Mouse (Mus musculus) liver, embryonic 11.5 days (tissue): Measurements from ENCODE around the gene Hsd17b2. TPM values are rescaled to one million over a fixed set of nuclear protein-coding genes. Genes with fewer than 3 reads are reported as not detected.
A peak's percentile ranks its signal among the peaks of the same experiment; 100 is the strongest.

Experiments
- ATAC-seq: fragments of 200-750 bp; cut with Nextera tagmentation; replicated peaks from 2 replicates; pipeline ENCODE4 v1.8.0; 2017; ENCODE audit warnings: moderate number of reproducible peaks, mild to moderate bottlenecking, moderate TSS enrichment, moderate library complexity; ENCODE audit not compliant: low FRiP score
- DNase-seq: peaks from one replicate; pipeline ENCODE4 v3.0.0-alpha.2; 2017; ENCODE audit warnings: low spot score
- H3K27ac ChIP-seq: fragments of 300-500 bp; sonication (generic); 2 replicates; pipeline ENCODE4 v1.5.1; 2014; ENCODE audit warnings: mild to moderate bottlenecking, low read depth, low read length, control low read depth
- H3K27me3 ChIP-seq: fragments of 300-500 bp; sonication (generic); replicated peaks from 2 replicates; pipeline ENCODE4 v1.6.1; 2014; ENCODE audit warnings: low read length, mixed read lengths; ENCODE audit not compliant: control insufficient read depth, insufficient read depth
- H3K36me3 ChIP-seq: fragments of 300-500 bp; sonication (generic); 2 replicates; pipeline ENCODE4 v1.6.1; 2014; ENCODE audit warnings: mild to moderate bottlenecking, low read length, moderate library complexity, mixed read lengths; ENCODE audit not compliant: control insufficient read depth, insufficient read depth
- H3K4me1 ChIP-seq: fragments of 300-500 bp; sonication (generic); replicated peaks from 2 replicates; pipeline ENCODE4 v1.6.1; 2014; ENCODE audit warnings: low read length, mixed read lengths; ENCODE audit not compliant: control insufficient read depth, insufficient read depth
- H3K4me2 ChIP-seq: fragments of 300-500 bp; sonication (generic); 2 replicates; pipeline ENCODE4 v1.6.1; 2014; ENCODE audit warnings: mild to moderate bottlenecking, control low read depth, moderate library complexity
- H3K4me3 ChIP-seq: fragments of 300-500 bp; sonication (generic); 2 replicates; pipeline ENCODE4 v1.5.1; 2014; ENCODE audit warnings: low read depth, low read length, control low read depth
- H3K9ac ChIP-seq: fragments of 300-500 bp; sonication (generic); 2 replicates; pipeline ENCODE4 v1.6.1; 2014; ENCODE audit warnings: low read depth, low read length, control low read depth
- H3K9me3 ChIP-seq: fragments of 300-500 bp; sonication (generic); 2 replicates; pipeline ENCODE4 v1.6.1; 2016; ENCODE audit warnings: low read length, inconsistent platforms, mixed read lengths; ENCODE audit not compliant: control insufficient read depth
- WGBS: fragments of 180-500 bp; shearing (Covaris S2); extraction: QIAGEN DNeasy Blood & Tissue Kit; methylation state at CpG from one replicate; pipeline ENCODE4 v1.1.7; 2014; 5-methylcytosine and 5-hydroxymethylcytosine counted together
- polyA plus RNA-seq: library from polyadenylated mRNA; unstranded; fragments of >200 nt; fragmentation: Nextera tagmentation; extraction: Ambion mirVana; gene quantifications from 2 replicates; pipeline ENCODE4 v1.2.1, GENCODE M21; 2014

Gene Hsd17b2
- polyA plus RNA-seq, 1 experiment from 2014 or later, result 15.6 TPM

DNA sequence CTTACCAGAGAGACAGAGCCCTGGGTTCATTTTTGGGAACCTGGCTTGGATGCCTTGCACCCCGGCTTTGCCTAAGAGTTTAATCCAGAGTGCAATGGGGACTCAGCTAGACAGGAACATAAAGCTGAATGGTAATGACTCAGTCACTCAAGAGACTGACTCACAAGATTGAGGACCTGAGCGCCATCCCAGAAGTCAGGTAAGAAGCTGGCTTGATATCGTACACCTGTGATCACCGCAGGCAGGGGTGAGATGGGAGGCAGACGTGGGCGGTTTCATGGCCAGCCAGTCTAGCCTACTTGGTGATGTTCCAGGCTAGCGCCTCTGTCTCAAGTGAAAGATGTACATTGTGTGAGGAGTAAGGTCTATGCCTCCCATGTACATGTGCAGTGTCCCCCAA lies 81.3 kb downstream of the Hsd17b2 start:
- no peak for DNase-seq
- H3K4me3 ChIP-seq, result no peak overlapping the region
- H3K27me3 ChIP-seq, result no peaks in the 10 kb centered on the region
- no peak overlapping the region for H3K27ac ChIP-seq
- ATAC-seq, result no peak
- WGBS, result 91% methylated on average over 7 of the region's 7 CpGs
- no peaks in the 10 kb centered on the region for H3K9me3 ChIP-seq
- H3K4me1 ChIP-seq, result no peaks in the 10 kb centered on the region
- H3K4me2 ChIP-seq, result no peak overlapping the region
- H3K36me3 ChIP-seq, result no peaks in the 10 kb centered on the region
- no peak overlapping the region for H3K9ac ChIP-seq

DNA sequence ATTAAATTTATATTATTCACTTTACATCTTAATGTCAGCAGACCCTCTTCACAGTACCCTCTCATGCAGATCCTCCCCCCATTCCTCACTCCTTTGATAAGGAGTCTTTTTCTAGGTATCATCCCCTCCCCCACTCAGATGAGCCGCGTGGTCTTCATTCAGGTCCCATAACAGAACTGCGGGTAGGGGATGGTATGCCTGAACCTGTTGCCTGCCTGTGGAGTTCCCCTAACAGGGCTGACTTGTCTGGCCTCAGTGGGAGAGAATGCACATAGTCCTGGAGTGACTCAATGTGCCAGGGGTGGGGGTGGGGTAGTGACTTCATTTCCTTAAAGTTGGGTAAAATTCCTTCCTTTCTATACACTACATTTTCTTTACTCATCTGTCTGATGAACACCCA lies 84.7 kb downstream of the Hsd17b2 start:
- Histone ChIP-seq H3K4me2 (no peak overlapping the region), H3K9ac (no peak overlapping the region), H3K4me3 (no peak overlapping the region), H3K36me3 (peaks cover 15% of the 10 kb centered on the region), H3K27me3 (no peaks in the 10 kb centered on the region), H3K27ac (no peak overlapping the region), H3K9me3 (no peaks in the 10 kb centered on the region), H3K4me1 (no peaks in the 10 kb centered on the region)
- ATAC-seq, result no peak
- no peak for DNase-seq
- WGBS, result 85% methylated on average over 3 of the region's 3 CpGs

DNA sequence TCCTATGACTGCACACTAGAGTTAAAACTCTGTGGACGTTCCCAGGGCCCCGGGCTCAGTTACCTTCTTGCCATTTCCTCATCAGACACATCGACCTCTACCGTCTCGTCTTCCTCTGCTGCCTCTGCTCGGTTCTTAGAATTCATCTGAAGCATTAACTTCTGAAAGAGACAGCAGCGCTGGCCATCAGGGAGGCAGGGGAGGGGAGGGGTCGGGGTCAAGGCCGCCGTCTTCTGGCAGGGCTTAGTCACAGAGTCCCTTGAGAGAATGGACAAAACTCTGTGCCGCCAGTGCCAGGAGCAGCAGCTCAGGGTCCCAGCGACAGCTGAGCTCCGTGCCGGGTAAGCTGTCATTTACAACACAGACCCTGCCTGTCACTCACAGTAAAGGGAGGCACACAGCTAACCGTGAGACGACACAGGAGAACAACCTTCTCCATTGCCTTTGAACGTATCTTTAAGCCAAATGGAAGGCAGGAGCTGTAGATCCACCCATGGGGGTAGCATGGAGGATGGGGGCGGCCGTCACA lies 91.0 kb downstream of the Hsd17b2 start:
- Histone ChIP-seq H3K9me3 (no peaks in the 10 kb centered on the region), H3K27ac (no peak overlapping the region), H3K36me3 (peaks cover 47% of the 10 kb centered on the region), H3K4me1 (no peaks in the 10 kb centered on the region), H3K4me2 (no peak overlapping the region), H3K9ac (no peak overlapping the region), H3K27me3 (no peaks in the 10 kb centered on the region), H3K4me3 (no peak overlapping the region)
- DNase-seq, result no peak
- WGBS, result 87% methylated on average over 19 of the region's 19 CpGs
- ATAC-seq, result no peak

DNA sequence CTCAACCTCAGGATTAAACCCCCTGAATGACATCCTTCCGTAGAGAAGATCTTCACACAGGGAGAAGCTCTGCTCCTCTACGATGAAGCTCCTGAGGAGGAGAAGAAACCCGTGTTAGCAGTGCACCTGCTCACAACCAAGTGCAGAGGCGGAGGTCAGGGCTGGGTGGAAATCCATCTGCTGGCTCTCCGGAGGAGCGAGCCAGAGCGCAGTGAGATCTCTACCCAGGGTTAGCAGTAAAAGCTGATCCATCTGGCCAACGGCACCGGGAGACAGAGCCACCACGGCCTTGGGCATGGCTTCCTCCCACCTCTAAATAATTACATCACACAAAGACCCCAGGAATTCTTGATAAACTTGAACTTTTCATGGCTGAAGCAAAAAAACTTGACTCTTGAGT lies 92.9 kb downstream of the Hsd17b2 start:
- ATAC-seq, result no peak
- no peak overlapping the region for H3K9ac ChIP-seq
- no peak for DNase-seq
- peaks cover 50% of the 10 kb centered on the region for H3K36me3 ChIP-seq
- no peak overlapping the region for H3K4me3 ChIP-seq
- H3K27ac ChIP-seq, result no peak overlapping the region
- peaks cover under 1% of the 10 kb centered on the region; the same call in 1 of the 2 replicates for H3K4me1 ChIP-seq
- 93% methylated on average over 10 of the region's 10 CpGs for WGBS
- no peaks in the 10 kb centered on the region for H3K9me3 ChIP-seq
- no peaks in the 10 kb centered on the region for H3K27me3 ChIP-seq
- H3K4me2 ChIP-seq, result no peak overlapping the region

DNA sequence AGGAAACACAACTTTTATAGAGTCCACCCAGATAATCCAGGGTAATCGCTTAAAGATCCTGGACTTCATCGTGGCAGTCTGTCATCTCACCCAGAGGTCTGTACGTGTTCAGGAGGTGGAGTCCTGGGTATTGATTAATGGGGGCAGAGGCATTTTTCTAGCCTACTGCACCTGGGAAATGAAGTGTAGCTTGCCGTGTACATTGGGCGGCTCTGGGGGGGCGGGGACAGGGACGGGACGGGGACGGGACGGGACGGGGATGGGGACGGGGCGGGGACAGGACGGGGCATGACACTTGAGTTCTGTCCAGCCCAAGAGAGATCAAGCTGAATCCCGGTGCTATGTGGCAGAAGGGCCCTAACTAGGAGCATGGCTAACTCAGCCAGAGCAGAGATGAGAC lies 94.8 kb downstream of the Hsd17b2 start:
- DNase-seq, result no peak
- no peak overlapping the region for H3K4me2 ChIP-seq
- H3K9me3 ChIP-seq, result no peaks in the 10 kb centered on the region
- no peak overlapping the region for H3K4me3 ChIP-seq
- WGBS, result 90% methylated on average over 15 of the region's 15 CpGs
- peaks cover 39% of the 10 kb centered on the region for H3K36me3 ChIP-seq
- H3K4me1 ChIP-seq, result peaks cover 11% of the 10 kb centered on the region
- no peak for ATAC-seq
- no peak overlapping the region for H3K27ac ChIP-seq
- H3K9ac ChIP-seq, result no peak overlapping the region
- H3K27me3 ChIP-seq, result no peaks in the 10 kb centered on the region

DNA sequence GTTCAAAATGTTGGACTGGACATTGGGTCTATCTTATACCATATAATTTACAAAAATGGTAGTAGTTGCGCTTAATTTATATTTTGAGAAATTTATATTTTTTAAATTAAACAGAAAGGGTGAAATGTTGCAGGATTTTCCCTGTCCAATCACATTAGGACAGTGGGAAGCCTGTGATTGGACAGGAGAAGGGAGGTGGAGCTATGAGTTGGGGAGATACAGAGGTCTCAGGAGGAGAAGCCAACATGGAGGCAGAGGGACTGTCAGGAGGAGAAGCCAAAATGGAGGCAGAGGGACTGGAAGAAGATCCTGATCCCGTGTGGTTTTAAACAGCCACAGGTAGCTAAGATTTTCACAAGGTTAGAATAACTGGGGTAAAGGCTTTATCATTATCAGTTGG lies 96.4 kb downstream of the Hsd17b2 start:
- no peak for DNase-seq
- peaks cover 11% of the 10 kb centered on the region for H3K4me1 ChIP-seq
- H3K9me3 ChIP-seq, result no peaks in the 10 kb centered on the region
- no peak for ATAC-seq
- no peaks in the 10 kb centered on the region for H3K27me3 ChIP-seq
- H3K4me2 ChIP-seq, result no peak overlapping the region
- 93% methylated on average over 2 of the region's 2 CpGs for WGBS
- peaks cover 33% of the 10 kb centered on the region for H3K36me3 ChIP-seq
- H3K9ac ChIP-seq, result no peak overlapping the region
- H3K4me3 ChIP-seq, result no peak overlapping the region
- no peak overlapping the region for H3K27ac ChIP-seq

DNA sequence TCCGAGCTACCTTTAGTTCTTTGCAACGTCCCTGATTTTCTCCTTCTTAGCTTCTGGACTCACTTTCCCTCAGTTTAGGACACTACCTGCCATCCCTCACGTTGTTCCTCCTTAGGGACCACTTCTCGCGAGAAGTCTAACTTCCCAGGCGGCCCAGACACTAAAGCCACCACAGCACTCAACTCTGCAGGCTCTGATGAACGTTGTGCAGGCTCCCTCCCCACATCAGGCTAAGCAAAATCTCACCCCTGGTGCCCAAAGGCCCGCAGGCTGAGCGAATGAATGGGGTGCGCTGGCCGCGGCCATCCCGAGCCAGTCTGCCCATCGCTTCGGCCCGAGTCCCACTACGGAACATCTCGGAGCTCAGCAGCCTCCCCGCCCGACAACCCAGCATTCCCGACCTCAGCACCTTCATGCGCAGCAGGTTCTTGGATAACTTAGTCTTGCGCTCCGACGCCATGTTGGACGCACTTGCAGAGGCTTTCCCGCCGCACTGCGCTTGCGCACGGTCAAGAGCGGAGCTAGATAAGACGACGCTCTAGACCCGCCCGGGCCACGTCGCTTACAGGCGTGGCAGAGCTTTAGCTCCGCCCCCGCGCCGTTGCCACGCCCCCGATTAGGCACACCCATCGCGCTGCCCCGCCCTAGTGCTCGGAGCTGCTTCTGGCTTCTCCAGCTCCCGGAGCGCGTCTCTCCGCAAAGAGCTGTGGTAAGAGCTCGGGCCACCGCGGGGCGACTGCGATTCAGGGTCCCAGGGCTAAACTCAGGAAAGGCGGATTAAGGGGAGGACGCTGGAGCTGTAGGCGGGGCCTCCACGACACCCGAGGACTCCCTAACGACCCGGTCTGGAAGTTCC lies 100.0 kb downstream of the Hsd17b2 start, which contains the start of gene Mphosph6:
Gene Mphosph6 (minus strand): TSS at position 501 of the 856 bp plus-strand sequence.
- H3K4me1 ChIP-seq, result peaks cover 11% of the 10 kb centered on the region
- H3K9ac ChIP-seq, result peak within 1 kb of the TSS; percentile 96
- under 1% methylated on average over 65 of the region's 65 CpGs for WGBS
- H3K36me3 ChIP-seq, result peaks cover 12% of the 10 kb centered on the region
- ATAC-seq, result peak; percentile 96
- no peaks in the 10 kb centered on the region for H3K9me3 ChIP-seq
- peak within 1 kb of the TSS; percentile 92 for H3K4me3 ChIP-seq
- H3K27ac ChIP-seq, result peak within 1 kb of the TSS; percentile 92
- H3K4me2 ChIP-seq, result peak within 1 kb of the TSS; percentile 77
- no peaks in the 10 kb centered on the region for H3K27me3 ChIP-seq
- DNase-seq, result peak; percentile 98

DNA sequence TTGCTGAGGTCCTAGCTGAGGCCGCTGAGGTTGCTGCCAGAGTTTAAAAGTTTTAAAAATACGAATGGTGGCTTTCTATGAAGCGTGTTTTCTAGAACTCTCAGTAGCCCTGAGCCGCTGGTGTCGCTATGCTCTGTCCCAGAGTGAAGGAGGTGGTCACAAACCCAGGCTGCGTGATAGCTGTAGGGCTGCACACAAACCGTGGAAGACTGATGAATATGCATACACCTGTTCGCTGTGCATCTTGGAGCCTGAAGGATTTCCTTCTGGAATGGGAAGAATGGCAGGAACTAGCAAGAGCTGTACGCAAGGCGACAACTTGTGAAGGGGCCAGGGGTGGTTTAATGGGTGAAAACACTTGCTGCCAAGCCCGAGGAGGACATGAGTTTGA lies 100.6 kb downstream of the Hsd17b2 start:
- WGBS, result 4% methylated on average over 11 of the region's 11 CpGs
- 0 out of 2 replicates have a peak overlapping the region, but pooled peaks have one; percentile 61 for H3K27ac ChIP-seq

DNA sequence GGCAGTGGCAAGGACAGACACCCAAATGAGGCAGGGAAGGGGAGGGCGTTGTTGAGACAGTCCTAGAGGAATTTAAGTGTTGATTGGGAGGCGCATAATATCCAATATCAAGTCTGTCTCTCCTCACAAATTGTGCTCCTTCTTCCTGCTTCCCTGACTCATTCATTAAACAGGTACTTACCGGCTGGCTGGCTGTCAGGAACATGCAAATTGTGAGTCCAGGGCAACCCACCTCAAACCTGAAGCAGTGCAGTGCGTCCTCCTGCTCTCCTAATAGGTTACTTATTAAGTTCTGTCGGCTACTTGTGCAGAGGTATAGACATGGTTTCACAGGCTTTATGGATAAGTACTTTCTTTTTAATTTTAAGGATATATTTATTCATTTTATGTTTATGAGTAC lies 103.7 kb downstream of the Hsd17b2 start:
- no peak for ATAC-seq
- Histone ChIP-seq H3K27ac (no peak overlapping the region), H3K27me3 (no peaks in the 10 kb centered on the region), H3K4me2 (no peak overlapping the region), H3K4me1 (peaks cover 4% of the 10 kb centered on the region), H3K36me3 (no peaks in the 10 kb centered on the region), H3K9me3 (no peaks in the 10 kb centered on the region), H3K4me3 (no peak overlapping the region), H3K9ac (no peak overlapping the region)
- WGBS, result 75% methylated on average over 5 of the region's 5 CpGs
- DNase-seq, result no peak

More for the DNA sequence above, 100.6 kb downstream of the Hsd17b2 start:
- peaks cover 11% of the 10 kb centered on the region for H3K4me1 ChIP-seq
- no peaks in the 10 kb centered on the region for H3K27me3 ChIP-seq
- peak overlapping the region; percentile 67 for H3K4me2 ChIP-seq
- H3K9me3 ChIP-seq, result no peaks in the 10 kb centered on the region
- H3K36me3 ChIP-seq, result peaks cover 9% of the 10 kb centered on the region
- ATAC-seq (peak; percentile 51), DNase-seq (no peak)
- peak overlapping the region; percentile 96 for H3K9ac ChIP-seq
- H3K4me3 ChIP-seq, result peak overlapping the region; percentile 92
